Mouse (Mus musculus): ENCODE data around the gene Ephb1.
A peak's percentile ranks its signal among the peaks of the same experiment; 100 is the strongest.

Gene Ephb1

GRCm38 (mm10) chr9:102354561-102354973 lies at the start of gene Ephb1:
Gene Ephb1 (minus strand): TSS chr9:102354693.
- DNase-seq (ENCODE audit: low spot score in 2 of 2), result peak; percentile 94 to 97

GRCm38 (mm10) chr9:102403086-102404021 lies 48.9 kb upstream of the Ephb1 start:
- peak; percentile 65 to 73 for DNase-seq (ENCODE audit: low spot score in 2 of 2)

- DNase-seq (ENCODE audit: low spot score in 2 of 2), result no peak
Measured at GRCm38 (mm10) chr9:102402671-102403070, 48.2 kb upstream of the Ephb1 start.

GRCm38 (mm10) chr9:102388266-102388665 lies 33.8 kb upstream of the Ephb1 start:
- no peak for DNase-seq (ENCODE audit: low spot score in 2 of 2)

- DNase-seq (ENCODE audit: low spot score in 2 of 2), result peak in 1 of 2 experiments; percentile 6
Measured at GRCm38 (mm10) chr9:102386816-102387215, 32.3 kb upstream of the Ephb1 start.

- peak in 1 of 2 experiments; percentile 2 for DNase-seq (ENCODE audit: low spot score in 2 of 2)
Measured at GRCm38 (mm10) chr9:102380235-102380634, 25.7 kb upstream of the Ephb1 start.

GRCm38 (mm10) chr9:102374661-102375060 lies 20.2 kb upstream of the Ephb1 start:
- no peak for DNase-seq (ENCODE audit: low spot score in 2 of 2)

- peak in 1 of 2 experiments; percentile 7 for DNase-seq (ENCODE audit: low spot score in 2 of 2)
Measured at GRCm38 (mm10) chr9:102373886-102374285, 19.4 kb upstream of the Ephb1 start.

GRCm38 (mm10) chr9:102371936-102372335 lies 17.4 kb upstream of the Ephb1 start:
- peak in 1 of 2 experiments; percentile 14 for DNase-seq (ENCODE audit: low spot score in 2 of 2)

GRCm38 (mm10) chr9:102371036-102371770 lies 16.7 kb upstream of the Ephb1 start:
- DNase-seq (ENCODE audit: low spot score in 2 of 2), result peak in 1 of 2 experiments; percentile 19

- peak in 1 of 2 experiments; percentile 6 for DNase-seq (ENCODE audit: low spot score in 2 of 2)
Measured at GRCm38 (mm10) chr9:102370141-102370540, 15.6 kb upstream of the Ephb1 start.

GRCm38 (mm10) chr9:102369141-102369540 lies 14.6 kb upstream of the Ephb1 start:
- DNase-seq (ENCODE audit: low spot score in 2 of 2), result peak in 1 of 2 experiments; percentile 18

- peak in 1 of 2 experiments; percentile 2 for DNase-seq (ENCODE audit: low spot score in 2 of 2)
Measured at GRCm38 (mm10) chr9:102367796-102368195, 13.3 kb upstream of the Ephb1 start.

- DNase-seq (ENCODE audit: low spot score in 2 of 2), result peak in 1 of 2 experiments; percentile 14
Measured at GRCm38 (mm10) chr9:102365536-102365935, 11.0 kb upstream of the Ephb1 start.

- no peak for DNase-seq (ENCODE audit: low spot score in 2 of 2)
Measured at GRCm38 (mm10) chr9:102359311-102359710, 4.8 kb upstream of the Ephb1 start.

GRCm38 (mm10) chr9:102358711-102359110 lies 4.2 kb upstream of the Ephb1 start:
- no peak for DNase-seq (ENCODE audit: low spot score in 2 of 2)

GRCm38 (mm10) chr9:102358011-102358410 lies 3.5 kb upstream of the Ephb1 start:
- no peak for DNase-seq (ENCODE audit: low spot score in 2 of 2)

GRCm38 (mm10) chr9:102356516-102356915 lies 2.0 kb upstream of the Ephb1 start:
- peak in 1 of 2 experiments; percentile 14 for DNase-seq (ENCODE audit: low spot score in 2 of 2)

- peak in 1 of 2 experiments; percentile 16 for DNase-seq (ENCODE audit: low spot score in 2 of 2)
Measured at GRCm38 (mm10) chr9:102355726-102356125, 1.2 kb upstream of the Ephb1 start.

- DNase-seq (ENCODE audit: low spot score in 2 of 2), result peak; percentile 58 to 65
Measured at GRCm38 (mm10) chr9:102353636-102354491, 629 bp downstream of the Ephb1 start.

- DNase-seq (ENCODE audit: low spot score in 2 of 2), result peak; percentile 66 to 74
Measured at GRCm38 (mm10) chr9:102353056-102353635, 1.3 kb downstream of the Ephb1 start.
